Mouse (Mus musculus) cerebellum, postnatal 4 days (tissue): ENCODE measurements at regions not wholly inside any gene's neighbourhood (a gene's known extent, or its start where the extent isn't known, plus 50 kb on each side); places are given as distances from the start of the nearest gene placed in this dataset.

Source experiments
- DNase-seq, 2 experiments: peaks; one replicate each; pipeline ENCODE4 v3.0.0; 2022; ENCODE audit warnings: low spot score in 2 of 2, mixed read lengths in 1 of 2

GRCm38 (mm10) chr4:97381084-97381483 is 198.1 kb upstream of the Gm10192 start:
- DNase-seq: no peak

DNA sequence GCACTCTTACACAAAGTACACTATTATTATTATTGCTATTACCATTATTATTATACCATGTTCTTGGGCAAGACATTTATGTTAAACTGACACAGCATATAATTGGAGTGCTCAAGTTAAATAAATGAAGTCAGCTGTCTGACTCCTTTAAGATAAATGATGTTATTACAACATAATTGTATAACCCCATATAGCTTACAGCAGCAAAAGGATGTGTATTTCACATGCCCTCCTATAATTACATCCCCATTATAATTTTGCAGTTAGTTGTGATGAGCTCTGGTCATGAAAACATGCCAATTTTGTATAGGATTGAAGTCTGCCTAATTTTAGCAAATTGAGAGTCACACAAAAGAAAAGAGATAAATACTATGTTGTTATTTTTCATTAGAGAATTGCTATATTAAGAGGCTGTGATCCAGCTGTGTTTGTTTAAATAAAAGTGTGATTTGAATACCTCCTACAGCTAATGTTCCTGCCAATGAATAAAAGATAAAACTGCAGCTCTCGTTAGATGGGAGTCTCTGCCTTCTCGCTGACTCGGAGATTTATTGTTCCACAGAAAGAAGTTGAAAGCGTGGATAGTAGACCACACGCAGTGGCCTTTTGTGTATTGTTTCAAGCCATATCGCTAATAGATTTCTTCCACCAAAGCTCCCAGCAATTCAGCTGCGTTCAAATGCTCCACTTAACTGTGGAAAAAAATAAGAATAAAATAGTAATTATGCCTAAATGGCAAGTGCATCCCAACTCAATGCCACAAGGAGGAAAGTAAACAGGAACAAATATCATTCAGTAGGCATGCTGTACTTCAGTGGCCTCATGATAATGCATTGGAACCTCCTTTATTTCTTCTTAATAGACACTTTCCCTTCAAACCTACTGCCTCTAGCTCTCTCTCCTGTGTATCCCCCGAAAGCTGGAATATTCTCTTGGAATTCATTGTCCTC is 194.9 kb upstream of the Gm10192 start:
- no peak for DNase-seq

DNA sequence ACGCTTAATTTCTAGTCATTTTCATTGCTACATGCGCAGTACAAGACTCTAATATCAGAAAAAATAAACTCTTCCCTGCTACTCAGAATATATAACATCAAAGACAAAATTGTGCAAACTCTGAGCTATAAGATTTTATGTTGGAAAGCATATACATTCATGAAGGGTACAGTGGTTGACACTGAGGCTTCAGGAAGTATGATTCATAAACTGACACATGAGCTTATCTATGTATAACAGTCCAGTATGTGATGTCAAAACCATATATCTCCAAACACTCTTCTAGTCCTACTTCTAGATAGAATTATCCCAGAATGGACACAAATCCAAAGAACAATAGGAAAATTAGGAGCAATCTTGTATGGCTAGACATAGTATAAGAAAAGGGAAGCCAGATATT is 177.5 kb upstream of the Gm10192 start:
- DNase-seq: no peak

GRCm38 (mm10) chr4:97357958-97358357 is 175.0 kb upstream of the Gm10192 start:
- no peak for DNase-seq

DNA sequence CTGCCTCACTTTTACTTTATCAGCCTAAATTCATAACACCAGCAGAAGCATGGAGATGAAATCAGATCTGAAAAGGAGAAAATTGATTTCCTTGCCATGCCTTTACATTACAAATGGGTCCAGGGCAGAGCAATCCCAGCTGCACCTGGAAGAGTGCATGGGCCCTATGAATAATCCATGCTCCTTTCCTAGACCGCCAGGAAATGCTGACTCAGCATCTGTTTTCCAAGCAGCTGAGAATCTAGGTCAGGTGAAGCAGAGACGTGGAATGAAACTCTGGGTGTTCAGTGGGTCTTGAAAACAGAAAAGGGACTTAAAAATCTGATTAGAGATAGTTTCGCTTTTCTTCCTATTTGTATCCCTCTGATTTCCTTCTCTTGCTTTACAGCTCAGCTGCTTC is 163.8 kb upstream of the Gm10192 start:
- no peak for DNase-seq

DNA sequence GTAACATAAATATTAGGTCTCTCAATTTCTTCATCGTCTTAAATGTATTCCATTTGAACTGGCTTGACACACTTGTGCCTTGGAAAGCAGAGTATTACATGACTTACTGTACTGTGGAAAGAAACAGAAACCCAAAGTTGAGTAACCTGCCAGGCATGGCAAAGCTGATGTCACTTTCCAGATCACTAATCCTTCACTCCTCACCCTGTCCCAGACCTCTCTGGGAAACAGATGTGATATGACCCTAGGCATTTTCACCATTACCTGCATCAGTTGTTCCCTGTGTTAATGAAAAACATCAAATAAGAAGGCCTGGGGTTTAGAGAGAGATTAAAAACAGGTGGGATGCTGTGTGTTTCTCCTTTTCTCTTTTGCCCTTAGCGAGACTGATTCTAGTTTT is 161.4 kb upstream of the Gm10192 start:
- no peak for DNase-seq

DNA sequence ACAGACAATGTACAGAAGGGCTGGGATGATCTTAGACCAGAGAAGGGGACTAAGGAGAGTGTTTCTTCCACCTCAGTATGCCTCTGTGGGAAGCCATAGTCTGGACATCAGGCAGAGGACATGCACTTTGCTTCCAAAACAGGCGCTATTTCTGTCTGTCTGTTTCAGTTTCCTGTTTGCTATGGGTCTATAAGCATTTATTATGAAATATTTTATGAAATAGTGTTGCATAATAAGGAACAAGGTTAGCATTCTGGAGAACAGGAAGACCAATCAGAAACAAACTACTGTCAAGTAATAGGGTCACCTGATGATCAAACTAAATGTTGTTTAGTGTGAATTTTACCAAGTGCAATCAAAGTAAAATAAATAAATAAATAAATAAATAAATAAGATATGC is 160.4 kb upstream of the Gm10192 start:
- no peak for DNase-seq
